8 mouse cellular contexts compared by ENCODE assay signal in the genomic region with DNA sequence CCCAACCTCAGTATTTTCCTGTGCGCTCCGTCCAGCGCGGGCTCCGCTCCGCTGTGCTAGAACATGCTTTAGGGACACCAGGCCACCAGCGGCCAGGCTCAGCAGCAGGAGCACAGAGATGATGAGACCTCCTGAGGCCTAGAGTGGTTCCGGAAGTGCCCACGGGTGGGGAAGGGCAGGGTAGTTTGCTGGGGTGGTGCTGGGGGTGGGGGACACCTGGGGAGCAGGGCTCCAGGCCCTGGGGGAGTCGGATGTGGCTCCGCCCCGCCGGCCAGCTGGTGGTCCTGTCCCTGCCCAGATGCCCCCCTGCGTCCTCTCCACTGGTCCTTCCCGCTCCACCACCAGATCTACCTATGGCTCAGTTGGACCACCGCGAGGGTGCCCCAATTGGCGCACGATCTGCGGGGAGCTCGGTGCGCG. TPM values are rescaled to one million over a fixed set of nuclear protein-coding genes. Genes with fewer than 3 reads are reported as not detected.
A peak's percentile ranks its signal among the peaks of the same experiment; 100 is the strongest.
DNase-seq lines count a peak whose midpoint lies in the region; ATAC-seq and TF ChIP-seq lines count a peak whose summit lies in the region.

No protein-coding gene starts in this region.

- H3K9ac ChIP-seq in forebrain, postnatal 0 days = peak overlapping the region; percentile 37
- H3K9ac ChIP-seq in limb, embryonic 15.5 days = peak overlapping the region; percentile 51

- TF ChIP-seq CTCF in forebrain, postnatal 0 days (IDR thresholded peaks at IDR 0.05; ENCODE audit: low read depth) = no peak

- no peaks in the 10 kb centered on the region for H3K9me3 ChIP-seq in heart, embryonic 10.5 days
- no peaks in the 10 kb centered on the region for H3K9me3 ChIP-seq in forebrain, postnatal 0 days (ENCODE audit: low read length)
- H3K9me3 ChIP-seq in limb, embryonic 15.5 days = no peaks in the 10 kb centered on the region

- peak; percentile 37 for ATAC-seq in forebrain, postnatal 0 days
- 0 out of 2 replicates have a peak, but pooled peaks have one; percentile 37 for ATAC-seq in limb, embryonic 15.5 days (ENCODE audit: insufficient number of reproducible peaks, low FRiP score, low TSS enrichment, low read depth)

- no peaks in the 10 kb centered on the region for H3K36me3 ChIP-seq in heart, embryonic 10.5 days
- no peaks in the 10 kb centered on the region for H3K36me3 ChIP-seq in forebrain, postnatal 0 days (ENCODE audit: insufficient read depth)
- H3K36me3 ChIP-seq in limb, embryonic 15.5 days = no peaks in the 10 kb centered on the region

- peaks cover 18% of the 10 kb centered on the region for H3K4me1 ChIP-seq in heart, embryonic 10.5 days
- H3K4me1 ChIP-seq in forebrain, postnatal 0 days (ENCODE audit: insufficient read depth) = peaks cover 12% of the 10 kb centered on the region; the same call in 1 of the 2 replicates
- peaks cover 18% of the 10 kb centered on the region for H3K4me1 ChIP-seq in limb, embryonic 15.5 days

- H3K4me3 ChIP-seq in heart, embryonic 10.5 days = peak overlapping the region; percentile 70
- peak overlapping the region; percentile 32 for H3K4me3 ChIP-seq in forebrain, postnatal 0 days (ENCODE audit: low read depth, low read length)
- peak overlapping the region; percentile 44 for H3K4me3 ChIP-seq in limb, embryonic 15.5 days

- peak overlapping the region; percentile 68 for H3K4me2 ChIP-seq in forebrain, postnatal 0 days (ENCODE audit: low read depth)
- peak overlapping the region; percentile 90 for H3K4me2 ChIP-seq in limb, embryonic 15.5 days

- WGBS in heart, embryonic 10.5 days = 1% methylated on average over 23 of the region's 23 CpGs
- 6% methylated on average over 22 of the region's 23 CpGs for WGBS in forebrain, postnatal 0 days
- WGBS in limb, embryonic 15.5 days = under 1% methylated on average over 23 of the region's 23 CpGs

- DNase-seq in heart, embryonic 10.5 days (ENCODE audit: low spot score) = no peak
- DNase-seq in heart, adult 8-10 months (ENCODE audit: low spot score) = no peak
- DNase-seq in adrenal gland, postnatal 36 days = peak; percentile 42 to 61
- no peak for DNase-seq in forebrain, postnatal 0 days
- DNase-seq in retina, postnatal 1 day = peak; percentile 82
- DNase-seq in left cerebral cortex, adult 9 months (ENCODE audit: low spot score in 2 of 2) = no peak
- no peak for DNase-seq in left cerebral cortex, postnatal 10 days (ENCODE audit: extremely low spot score in 1 of 2, low spot score in 2 of 2)

- H3K27me3 ChIP-seq in heart, embryonic 10.5 days (ENCODE audit: insufficient read depth, poor library complexity, severe bottlenecking) = peaks cover 28% of the 10 kb centered on the region
- H3K27me3 ChIP-seq in forebrain, postnatal 0 days (ENCODE audit: insufficient read depth, low read length) = peaks cover 10% of the 10 kb centered on the region
- peaks cover 26% of the 10 kb centered on the region for H3K27me3 ChIP-seq in limb, embryonic 15.5 days

- intact Hi-C loops in left cerebral cortex, postnatal 10 days (cut with DNase I) = loop anchor here (5.0 to 10.0 kb wide), 3 partner anchors 54 to 364 kb away; a partner anchor contains a TSS

- H3K27ac ChIP-seq in heart, embryonic 10.5 days = peak overlapping the region; percentile 77
- H3K27ac ChIP-seq in forebrain, postnatal 0 days (ENCODE audit: low read depth, low read length) = no peak overlapping the region
- H3K27ac ChIP-seq in limb, embryonic 15.5 days = no peak overlapping the region

RNA-seq across cellular contexts. Expression of a gene that starts 3.5 kb away (rescaled TPM):
- polyA plus RNA-seq in heart, embryonic 10.5 days (2016; fragmentation: Nextera tagmentation; extraction: Ambion mirVana) = 0.12 TPM in 1 of 2 replicates, not detected in the other
- total RNA-seq in heart, adult 8-10 months (2022) = not detected
- not detected for total RNA-seq in adrenal gland, postnatal 36 days (2021)
- total RNA-seq in forebrain, postnatal 0 days (2014; rRNA removed) = not detected in 2 replicates
- not detected in 2 replicates for polyA plus RNA-seq in forebrain, postnatal 0 days (2015; fragmentation: Nextera tagmentation; extraction: Ambion mirVana)
- polyA plus RNA-seq in limb, embryonic 15.5 days (2015; fragmentation: Nextera tagmentation; extraction: Ambion mirVana) = not detected in 2 replicates
- under 1 TPM in 1 of 2 experiments, not detected in 1; 0.16 TPM for total RNA-seq in left cerebral cortex, postnatal 10 days (2021)

RNA-seq across cellular contexts. Expression of a gene that starts 7.9 kb away (rescaled TPM):
- 0.74 and 0.83 TPM in 2 replicates for polyA plus RNA-seq in heart, embryonic 10.5 days (2016; fragmentation: Nextera tagmentation; extraction: Ambion mirVana)
- not detected for total RNA-seq in heart, adult 8-10 months (2022)
- total RNA-seq in adrenal gland, postnatal 36 days (2021) = not detected
- total RNA-seq in forebrain, postnatal 0 days (2014; rRNA removed) = not detected in 2 replicates
- polyA plus RNA-seq in forebrain, postnatal 0 days (2015; fragmentation: Nextera tagmentation; extraction: Ambion mirVana) = 0.45 and 1.4 TPM in 2 replicates
- 1.1 TPM in 2 replicates for polyA plus RNA-seq in limb, embryonic 15.5 days (2015; fragmentation: Nextera tagmentation; extraction: Ambion mirVana)
- total RNA-seq in left cerebral cortex, postnatal 10 days (2021) = not detected

RNA-seq across cellular contexts. Expression of a gene that starts 10.3 kb away (rescaled TPM):
- 0.39 and 0.76 TPM in 2 replicates for polyA plus RNA-seq in heart, embryonic 10.5 days (2016; fragmentation: Nextera tagmentation; extraction: Ambion mirVana)
- not detected for total RNA-seq in heart, adult 8-10 months (2022)
- 1 to 10 TPM in 1 of 2 experiments, under 1 TPM in 1; 0.83 to 2.3 TPM for total RNA-seq in adrenal gland, postnatal 36 days (2021)
- total RNA-seq in forebrain, postnatal 0 days (2014; rRNA removed) = 0.95 and 2.8 TPM in 2 replicates
- 0.97 and 1.0 TPM in 2 replicates for polyA plus RNA-seq in forebrain, postnatal 0 days (2015; fragmentation: Nextera tagmentation; extraction: Ambion mirVana)
- 0.41 TPM in 1 of 2 replicates, not detected in the other for polyA plus RNA-seq in limb, embryonic 15.5 days (2015; fragmentation: Nextera tagmentation; extraction: Ambion mirVana)
- total RNA-seq in left cerebral cortex, postnatal 10 days (2021) = under 1 TPM in 1 of 2 experiments, not detected in 1; 0.49 TPM

RNA-seq across cellular contexts. Expression of a gene that starts 14.5 kb away (rescaled TPM):
- 19.4 and 39.0 TPM in 2 replicates for polyA plus RNA-seq in heart, embryonic 10.5 days (2016; fragmentation: Nextera tagmentation; extraction: Ambion mirVana)
- total RNA-seq in heart, adult 8-10 months (2022) = 1 to 10 TPM; 4.1 to 7.8 (median 4.6) TPM
- total RNA-seq in adrenal gland, postnatal 36 days (2021) = 10 to 100 TPM in 1 of 2 experiments, 1 to 10 TPM in 1; 8.6 to 10.1 TPM
- total RNA-seq in forebrain, postnatal 0 days (2014; rRNA removed) = 11.7 and 13.5 TPM in 2 replicates
- 14.3 and 16.5 TPM in 2 replicates for polyA plus RNA-seq in forebrain, postnatal 0 days (2015; fragmentation: Nextera tagmentation; extraction: Ambion mirVana)
- 205 and 245 TPM in 2 replicates for polyA plus RNA-seq in limb, embryonic 15.5 days (2015; fragmentation: Nextera tagmentation; extraction: Ambion mirVana)
- 1 to 10 TPM; 2.5 to 2.6 TPM for total RNA-seq in left cerebral cortex, postnatal 10 days (2021)

RNA-seq across cellular contexts. Expression of a gene that starts 17.9 kb away (rescaled TPM):
- 333 and 524 TPM in 2 replicates for polyA plus RNA-seq in heart, embryonic 10.5 days (2016; fragmentation: Nextera tagmentation; extraction: Ambion mirVana)
- total RNA-seq in heart, adult 8-10 months (2022) = 1,000 to 10,000 TPM; 1,724 to 2,176 (median 1,900) TPM
- total RNA-seq in adrenal gland, postnatal 36 days (2021) = 1,000 to 10,000 TPM; 1,047 to 1,196 TPM
- total RNA-seq in forebrain, postnatal 0 days (2014; rRNA removed) = 69.9 and 93.0 TPM in 2 replicates
- 97.1 and 121 TPM in 2 replicates for polyA plus RNA-seq in forebrain, postnatal 0 days (2015; fragmentation: Nextera tagmentation; extraction: Ambion mirVana)
- polyA plus RNA-seq in limb, embryonic 15.5 days (2015; fragmentation: Nextera tagmentation; extraction: Ambion mirVana) = 17.5 and 31.0 TPM in 2 replicates
- 100 to 1,000 TPM; 155 to 181 TPM for total RNA-seq in left cerebral cortex, postnatal 10 days (2021)

Comparison
In these comparisons a context has a peak if more than half of its experiments do, and no peak if none do; other contexts are left out.
1. DNase-seq: peak in adrenal gland, postnatal 36 days (2 of 2) and retina, postnatal 1 day (single experiment); none in heart, embryonic 10.5 days (single experiment), heart, adult 8-10 months (single experiment), forebrain, postnatal 0 days (single experiment), left cerebral cortex, adult 9 months (0 of 2) and left cerebral cortex, postnatal 10 days (0 of 2).
2. Peak in every context shown above with its lines, with median percentiles within 50 percentile points of each other: H3K4me3 ChIP-seq.